Mouse (Mus musculus) heart, embryonic 10.5 days (tissue): ENCODE measurements around the gene Ehbp1. TPM values are rescaled to one million over a fixed set of nuclear protein-coding genes. Genes with fewer than 3 reads are reported as not detected.

Experiments
- DNase-seq: peaks from one replicate; pipeline ENCODE4 v3.0.0-alpha.2; 2017; ENCODE audit warnings: low spot score
- H3K27ac ChIP-seq: fragments of 300-500 bp; sonication (generic); 2 replicates; pipeline ENCODE4 v1.5.1; 2016; ENCODE audit warnings: mild to moderate bottlenecking
- H3K27me3 ChIP-seq: fragments of 300-500 bp; sonication (generic); 2 replicates; pipeline ENCODE4 v1.6.1; 2016; ENCODE audit warnings: mild to moderate bottlenecking; ENCODE audit not compliant: poor library complexity, insufficient read depth, severe bottlenecking
- H3K36me3 ChIP-seq: fragments of 300-500 bp; sonication (generic); 2 replicates; pipeline ENCODE4 v1.6.1; 2016; ENCODE audit warnings: mild to moderate bottlenecking, moderate library complexity
- H3K4me1 ChIP-seq: fragments of 300-500 bp; sonication (generic); 2 replicates; pipeline ENCODE4 v1.6.1; 2016; ENCODE audit warnings: mild to moderate bottlenecking
- H3K4me3 ChIP-seq: fragments of 300-500 bp; sonication (generic); 2 replicates; pipeline ENCODE4 v1.5.1; 2016; ENCODE audit warnings: mild to moderate bottlenecking, moderate library complexity
- H3K9me3 ChIP-seq: fragments of 300-500 bp; sonication (generic); 2 replicates; pipeline ENCODE4 v1.6.1; 2016; ENCODE audit warnings: mild to moderate bottlenecking, moderate library complexity
- WGBS: fragments of 180-500 bp; shearing (Covaris S2); methylation state at CpG from one replicate; pipeline ENCODE4 v1.1.7; 2016; 5-methylcytosine and 5-hydroxymethylcytosine counted together
- polyA plus RNA-seq: library from polyadenylated mRNA; unstranded; fragments of >200 nt; fragmentation: Nextera tagmentation; extraction: Ambion mirVana; gene quantifications from 2 replicates; pipeline ENCODE4 v1.2.1, GENCODE M21; 2016

Ehbp1 gene
- polyA plus RNA-seq, 1 experiment from 2014 or later, result 10.6 TPM

DNA sequence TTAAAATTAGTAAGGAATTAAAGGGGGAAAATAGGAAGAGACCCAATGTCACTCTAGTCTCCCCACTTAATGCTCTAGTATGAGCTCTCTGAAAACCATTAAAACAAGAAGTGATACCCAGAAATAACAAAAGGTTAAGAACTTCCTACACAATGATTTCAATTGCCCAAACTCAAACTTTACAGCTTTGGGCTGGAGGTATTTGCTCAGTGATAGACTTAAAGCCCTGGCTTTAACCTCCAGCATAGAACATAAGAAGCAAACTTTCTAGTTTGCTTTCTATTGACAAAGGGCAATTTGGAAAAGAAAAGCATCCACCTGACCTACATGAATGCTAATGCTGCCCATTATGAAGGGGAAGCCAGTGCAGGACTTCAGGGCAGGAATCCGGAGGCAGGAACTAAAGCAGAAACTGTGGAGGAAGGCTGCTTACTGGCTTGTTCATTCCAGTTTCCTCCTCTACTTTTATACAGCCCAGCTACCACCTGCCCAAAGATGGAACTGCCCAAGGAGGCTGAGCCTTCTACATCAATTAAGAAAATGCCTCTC is 353.6 kb downstream of the Ehbp1 start:
- peaks cover 8% of the 10 kb centered on the region for H3K4me1 ChIP-seq
- peaks cover 49% of the 10 kb centered on the region for H3K27me3 ChIP-seq
- DNase-seq, result no peak
- no peak overlapping the region for H3K27ac ChIP-seq
- H3K9me3 ChIP-seq, result no peaks in the 10 kb centered on the region
- no peak overlapping the region for H3K4me3 ChIP-seq
- no peaks in the 10 kb centered on the region for H3K36me3 ChIP-seq
- WGBS, result 72% methylated on average over 1 of the region's 1 CpGs

- H3K27ac ChIP-seq, result no peak overlapping the region
Observed at GRCm38 (mm10) chr11:21985118-21985517, 357.0 kb downstream of the Ehbp1 start.

GRCm38 (mm10) chr11:21974005-21974531 is 368.0 kb downstream of the Ehbp1 start:
- Histone ChIP-seq H3K9me3 (no peaks in the 10 kb centered on the region), H3K27ac (no peak overlapping the region), H3K4me1 (no peaks in the 10 kb centered on the region), H3K4me3 (no peak overlapping the region), H3K27me3 (no peaks in the 10 kb centered on the region), H3K36me3 (no peaks in the 10 kb centered on the region)
- no peak for DNase-seq
- 78% methylated on average over 5 of the region's 5 CpGs for WGBS

More at GRCm38 (mm10) chr11:21985118-21985517, 357.0 kb downstream of the Ehbp1 start:
- no peak for DNase-seq
- H3K4me3 ChIP-seq, result no peak overlapping the region
- H3K4me1 ChIP-seq, result no peaks in the 10 kb centered on the region
- H3K9me3 ChIP-seq, result no peaks in the 10 kb centered on the region
- no peaks in the 10 kb centered on the region for H3K36me3 ChIP-seq
- 61% methylated on average over 1 of the region's 1 CpGs for WGBS
- peaks cover 20% of the 10 kb centered on the region for H3K27me3 ChIP-seq

- no peak overlapping the region for H3K4me3 ChIP-seq
- H3K4me1 ChIP-seq, result no peaks in the 10 kb centered on the region
- DNase-seq, result no peak
- no peaks in the 10 kb centered on the region for H3K9me3 ChIP-seq
- H3K27me3 ChIP-seq, result no peaks in the 10 kb centered on the region
- WGBS, result 72% methylated on average over 3 of the region's 3 CpGs
- H3K27ac ChIP-seq, result no peak overlapping the region
- no peaks in the 10 kb centered on the region for H3K36me3 ChIP-seq
Observed at GRCm38 (mm10) chr11:21973597-21973996, 368.5 kb downstream of the Ehbp1 start.

DNA sequence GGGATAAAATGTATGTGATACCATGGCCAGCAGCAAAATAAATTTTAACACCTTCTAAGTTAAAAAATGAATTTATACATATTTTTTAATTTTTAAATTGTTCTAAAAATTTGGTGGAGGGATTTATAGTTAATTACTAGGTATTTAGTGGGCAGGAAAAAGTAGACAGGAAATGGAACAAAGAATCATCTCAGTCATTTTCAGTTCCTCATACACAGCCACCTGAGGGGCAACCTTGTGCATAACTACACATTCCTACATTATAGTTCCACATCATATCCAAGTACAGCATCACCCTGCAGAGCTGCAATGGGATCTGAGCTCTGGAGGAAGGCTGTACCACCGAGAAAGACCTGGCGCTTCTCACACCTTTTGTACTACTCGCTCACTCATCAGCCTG is 373.2 kb downstream of the Ehbp1 start:
- 92% methylated on average over 3 of the region's 3 CpGs for WGBS
- no peak for DNase-seq
- no peak overlapping the region for H3K4me3 ChIP-seq

More for the DNA sequence above, 373.2 kb downstream of the Ehbp1 start:
- Histone ChIP-seq H3K27me3 (no peaks in the 10 kb centered on the region), H3K9me3 (no peaks in the 10 kb centered on the region), H3K27ac (no peak overlapping the region), H3K4me1 (no peaks in the 10 kb centered on the region), H3K36me3 (no peaks in the 10 kb centered on the region)

Other genes with a start within 250 kb of the Ehbp1 start
- 11.1 and 12.5 TPM in 2 replicates for gene Tmem17, start 169.8 kb upstream of the Ehbp1 start, polyA plus RNA-seq